Mouse (Mus musculus) lung, postnatal 4 days (tissue): ENCODE measurements around the gene Celf5.

ENCODE experiments used
- DNase-seq, 2 experiments: peaks; one replicate each; pipeline ENCODE4 v3.0.0; 2021

Celf5 gene

GRCm38 (mm10) chr10:81482533-81482889 is at the start of gene Celf5:
Gene Celf5 (minus strand): TSS chr10:81482709.
- peak; percentile 60 to 70 for DNase-seq

GRCm38 (mm10) chr10:81526779-81527178 is 44.3 kb upstream of the Celf5 start:
- DNase-seq, result peak; percentile 78 to 89

GRCm38 (mm10) chr10:81525017-81525694 is 42.6 kb upstream of the Celf5 start:
- DNase-seq, result no peak

- DNase-seq, result peak; percentile 64 to 69
These were observed 41.6 kb upstream of the Celf5 start, which contains the start of gene Gna15 for GRCm38 (mm10) chr10:81524051-81524605. Gene Gna15 (minus strand): TSS chr10:81524225.

GRCm38 (mm10) chr10:81523570-81523969 is 41.1 kb upstream of the Celf5 start:
- no peak for DNase-seq

GRCm38 (mm10) chr10:81523142-81523541 is 40.6 kb upstream of the Celf5 start:
- no peak for DNase-seq

GRCm38 (mm10) chr10:81519978-81520365 is 37.5 kb upstream of the Celf5 start:
- DNase-seq, result peak in 1 of 2 experiments; percentile 36

- DNase-seq, result peak; percentile 47 to 51
These were observed 36.9 kb upstream of the Celf5 start for GRCm38 (mm10) chr10:81519227-81519977.

- DNase-seq, result peak; percentile 73 to 83
These were observed 36.0 kb upstream of the Celf5 start for GRCm38 (mm10) chr10:81518546-81518945.

GRCm38 (mm10) chr10:81517227-81517626 is 34.7 kb upstream of the Celf5 start:
- DNase-seq, result no peak

- DNase-seq, result no peak
These were observed 31.3 kb upstream of the Celf5 start for GRCm38 (mm10) chr10:81513798-81514197.

- DNase-seq, result no peak
These were observed 27.8 kb upstream of the Celf5 start for GRCm38 (mm10) chr10:81510246-81510810.

GRCm38 (mm10) chr10:81507691-81508489 is 25.4 kb upstream of the Celf5 start:
- DNase-seq, result no peak

GRCm38 (mm10) chr10:81507095-81507494 is 24.6 kb upstream of the Celf5 start:
- DNase-seq, result no peak

- DNase-seq, result no peak
These were observed 22.6 kb upstream of the Celf5 start for GRCm38 (mm10) chr10:81505016-81505664.

- peak; percentile 85 to 93 for DNase-seq
These were observed 20.1 kb upstream of the Celf5 start for GRCm38 (mm10) chr10:81502658-81503057.

GRCm38 (mm10) chr10:81501863-81502262 is 19.4 kb upstream of the Celf5 start:
- DNase-seq, result no peak

GRCm38 (mm10) chr10:81500032-81500431 is 17.5 kb upstream of the Celf5 start, which contains the start of gene S1pr4:
Gene S1pr4 (minus strand): TSS chr10:81500132.
- DNase-seq, result no peak

- peak; percentile 75 to 83 for DNase-seq
These were observed 16.9 kb upstream of the Celf5 start for GRCm38 (mm10) chr10:81499250-81499901.

GRCm38 (mm10) chr10:81498316-81499249 is 16.1 kb upstream of the Celf5 start:
- DNase-seq, result peak in 1 of 2 experiments; percentile 42
